Mouse (Mus musculus) retina, postnatal 1 day (tissue): ENCODE measurements around the gene Naa40.

Experiments
- DNase-seq: peaks from one replicate; pipeline ENCODE4 v3.0.0-alpha.2; 2012

Gene Naa40

GRCm38 (mm10) chr19:7240782-7241690 lies at the start of gene Naa40:
TSS of gene Naa40 (minus strand) at chr19:7241183.
- peak; percentile 98 for DNase-seq

GRCm38 (mm10) chr19:7289767-7290166 lies 48.8 kb upstream of the Naa40 start:
- no peak for DNase-seq

GRCm38 (mm10) chr19:7288288-7288687 lies 47.3 kb upstream of the Naa40 start:
- DNase-seq = no peak

- no peak for DNase-seq
Observed at GRCm38 (mm10) chr19:7286563-7287315, 45.8 kb upstream of the Naa40 start.

GRCm38 (mm10) chr19:7280557-7281330 lies 39.8 kb upstream of the Naa40 start:
- DNase-seq = no peak

- DNase-seq = peak; percentile 81
Observed at GRCm38 (mm10) chr19:7279114-7279513, 38.1 kb upstream of the Naa40 start.

- no peak for DNase-seq
Observed at GRCm38 (mm10) chr19:7278200-7278906, 37.4 kb upstream of the Naa40 start.

- DNase-seq = peak; percentile 52
Observed at GRCm38 (mm10) chr19:7276796-7277195, 35.8 kb upstream of the Naa40 start.

- peak; percentile 53 for DNase-seq
Observed at GRCm38 (mm10) chr19:7276053-7276659, 35.2 kb upstream of the Naa40 start.

- no peak for DNase-seq
Observed at GRCm38 (mm10) chr19:7275131-7275789, 34.3 kb upstream of the Naa40 start.

- DNase-seq = no peak
Observed at GRCm38 (mm10) chr19:7274326-7274990, 33.5 kb upstream of the Naa40 start.

- DNase-seq = peak; percentile 44
Observed at GRCm38 (mm10) chr19:7273486-7273885, 32.5 kb upstream of the Naa40 start.

- DNase-seq = peak; percentile 49
Observed at GRCm38 (mm10) chr19:7269290-7270044, 28.5 kb upstream of the Naa40 start.

GRCm38 (mm10) chr19:7268722-7269090 lies 27.7 kb upstream of the Naa40 start:
- peak; percentile 89 for DNase-seq

- peak; percentile 94 for DNase-seq
Observed at GRCm38 (mm10) chr19:7267781-7268721, 27.1 kb upstream of the Naa40 start.

GRCm38 (mm10) chr19:7267091-7267741 lies 26.2 kb upstream of the Naa40 start, which contains the start of gene Rcor2:
TSS of gene Rcor2 (plus strand) at chr19:7267325.
- DNase-seq = peak; percentile 96

- no peak for DNase-seq
Observed at GRCm38 (mm10) chr19:7266421-7266831, 25.4 kb upstream of the Naa40 start.
